Mouse (Mus musculus): ENCODE results near the gene Gm5767.

Gm5767 gene

GRCm38 (mm10) chr16:8670041-8671035 lies 10.2 kb upstream of the Gm5767 start:
- DNase-seq (ENCODE audit: low spot score in 2 of 2), result no peak

DNA sequence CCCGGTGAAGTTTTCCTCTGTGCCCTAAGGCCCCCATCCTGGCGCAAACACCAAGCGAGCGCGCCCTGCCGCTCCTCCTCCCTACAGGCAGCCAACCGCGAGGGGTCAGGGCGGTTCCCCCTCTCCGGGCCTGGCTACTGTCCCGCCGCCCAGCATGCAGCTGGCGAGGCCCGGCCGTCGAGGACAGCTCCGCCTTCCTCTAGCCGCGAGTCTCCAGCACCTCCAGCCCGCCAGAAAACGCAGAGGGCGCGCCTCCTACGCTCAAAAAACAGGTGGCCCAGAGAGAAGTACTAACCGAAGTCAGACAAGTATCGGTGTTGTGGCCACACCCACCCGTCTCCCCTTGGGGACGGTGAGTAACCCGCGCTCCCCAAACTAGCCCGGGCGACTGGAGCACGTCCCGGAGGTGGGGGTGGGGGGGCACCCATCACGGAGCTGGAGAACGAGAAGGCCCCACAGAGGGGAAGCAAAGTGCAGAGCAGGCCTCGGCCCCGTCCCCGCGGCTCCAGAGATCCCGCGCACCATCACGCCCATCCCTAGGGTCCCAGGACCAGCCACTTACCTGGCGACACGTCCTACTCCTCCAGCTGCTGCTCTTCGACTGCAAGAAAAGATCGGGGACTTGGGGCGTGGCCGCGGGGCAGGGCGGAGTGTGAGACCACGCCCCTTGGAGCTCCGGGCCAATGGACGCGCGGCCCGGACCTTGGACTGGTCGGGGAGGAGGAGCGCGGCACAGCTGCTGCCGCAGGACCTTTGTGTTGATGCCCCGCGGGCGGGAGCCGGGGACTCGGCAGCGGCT lies 8.8 kb upstream of the Gm5767 start, which contains the start of gene Carhsp1:
Carhsp1 (minus strand) TSS at position 605 of the 799 bp plus-strand sequence.
- peak; percentile 68 to 79 for DNase-seq (ENCODE audit: low spot score in 2 of 2)

DNA sequence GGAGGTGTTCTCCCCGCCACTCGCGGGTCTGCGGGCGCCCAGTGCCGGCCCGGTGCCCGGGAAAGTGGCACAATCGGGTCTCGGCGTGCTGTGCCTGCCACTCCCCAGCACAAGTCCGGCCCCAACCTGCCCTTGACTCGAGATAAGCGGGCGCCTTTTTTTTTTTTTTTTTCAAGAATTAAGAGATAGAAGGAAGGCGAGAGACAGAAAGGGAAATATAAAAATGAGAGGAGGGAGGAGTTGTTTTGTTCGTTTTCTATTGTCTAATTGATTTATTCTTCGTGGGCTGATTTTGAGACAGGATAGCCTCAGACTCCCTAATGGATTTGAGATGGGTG lies 8.3 kb upstream of the Gm5767 start:
- no peak for DNase-seq (ENCODE audit: low spot score in 2 of 2)

DNA sequence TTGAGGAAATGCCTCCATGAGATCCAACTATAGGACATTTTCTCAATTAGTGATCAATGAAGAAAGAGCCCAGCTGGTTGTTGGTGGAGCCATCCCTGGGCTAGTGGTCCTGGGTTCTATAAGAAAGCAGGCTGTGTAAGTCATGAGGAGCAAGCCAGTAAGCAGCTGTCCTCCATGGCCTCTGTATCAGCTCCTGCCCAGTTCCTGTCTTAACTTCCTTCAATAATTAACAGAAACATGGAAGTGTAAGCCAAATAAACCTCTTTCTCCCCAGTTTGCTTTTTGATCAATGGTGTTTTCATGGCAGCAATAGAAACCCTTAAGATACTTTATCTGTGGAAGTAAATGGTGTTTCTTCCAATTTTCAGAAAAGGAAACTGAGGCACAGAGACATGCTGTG lies 7.8 kb upstream of the Gm5767 start:
- DNase-seq (ENCODE audit: low spot score in 2 of 2), result no peak

DNA sequence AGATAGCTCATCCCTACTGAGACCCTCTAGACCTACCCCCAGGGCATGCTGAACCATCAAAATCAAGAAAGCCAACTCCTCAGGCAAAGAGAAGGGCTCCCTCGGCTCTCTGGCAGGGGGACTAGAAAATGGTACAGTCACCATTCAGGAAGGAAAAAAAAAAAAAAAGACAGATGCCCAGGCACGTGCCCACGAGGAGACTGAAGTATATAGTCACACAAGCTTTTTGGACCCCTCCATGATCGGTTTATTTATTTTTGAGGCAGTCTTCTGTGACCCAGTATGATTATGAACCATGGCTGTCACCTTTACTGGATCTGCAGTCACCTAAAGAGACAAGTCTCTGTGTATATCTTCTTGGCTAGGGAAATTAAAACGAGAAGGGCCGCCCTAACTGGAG lies 7.2 kb upstream of the Gm5767 start:
- no peak for DNase-seq (ENCODE audit: low spot score in 2 of 2)

- DNase-seq (ENCODE audit: low spot score in 2 of 2), result no peak
These were observed 6.4 kb upstream of the Gm5767 start for GRCm38 (mm10) chr16:8674165-8674564.

- no peak for DNase-seq (ENCODE audit: low spot score in 2 of 2)
These were observed 5.0 kb upstream of the Gm5767 start for GRCm38 (mm10) chr16:8675559-8675958.

GRCm38 (mm10) chr16:8676228-8676627 lies 4.3 kb upstream of the Gm5767 start:
- no peak for DNase-seq (ENCODE audit: low spot score in 2 of 2)

DNA sequence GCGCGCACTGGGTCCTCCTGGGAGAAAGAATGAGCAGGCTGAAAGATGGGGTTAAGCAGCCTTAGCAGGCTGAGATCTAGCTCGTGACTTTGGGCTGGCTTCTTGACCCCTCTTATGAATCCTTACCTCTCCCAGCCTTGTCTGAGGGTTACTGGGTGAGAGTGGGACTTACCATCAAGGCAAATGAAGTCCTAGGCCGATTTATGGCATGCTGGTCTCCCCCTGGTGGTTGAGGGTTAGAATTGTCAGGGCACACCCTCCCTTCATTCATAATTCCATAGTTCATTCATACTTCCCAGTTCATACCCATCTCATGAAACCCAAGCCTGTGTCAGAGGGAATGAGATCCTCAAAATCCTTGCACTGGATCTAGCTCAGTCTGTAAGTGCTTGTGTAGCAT lies 3.8 kb upstream of the Gm5767 start:
- DNase-seq (ENCODE audit: low spot score in 2 of 2), result peak; percentile 40 to 42

GRCm38 (mm10) chr16:8678035-8678434 lies 2.5 kb upstream of the Gm5767 start:
- no peak for DNase-seq (ENCODE audit: low spot score in 2 of 2)

GRCm38 (mm10) chr16:8678676-8679075 lies 1.9 kb upstream of the Gm5767 start:
- DNase-seq (ENCODE audit: low spot score in 2 of 2), result no peak

- DNase-seq (ENCODE audit: low spot score in 2 of 2), result no peak
These were observed 790 bp upstream of the Gm5767 start for GRCm38 (mm10) chr16:8679780-8680179.

DNA sequence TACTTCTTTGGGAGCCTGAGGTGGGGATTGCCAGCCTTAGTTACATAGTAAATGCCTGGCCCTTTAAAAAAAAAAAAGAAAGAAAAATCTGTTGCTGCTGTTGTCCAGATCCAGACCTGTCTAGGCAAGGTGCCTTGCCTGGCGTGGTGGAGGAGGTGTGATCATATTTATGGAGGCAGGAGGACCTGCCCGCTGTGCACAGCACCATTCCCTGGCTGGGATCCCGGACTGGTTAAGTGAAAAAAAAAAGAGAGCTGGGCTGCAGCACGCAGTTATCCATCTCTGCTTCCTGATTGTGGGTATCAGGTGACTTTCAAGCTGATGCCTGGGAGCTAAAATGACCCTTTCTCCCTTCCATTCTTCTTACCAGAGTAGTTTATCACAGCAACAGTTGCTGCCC lies 4.5 kb downstream of the Gm5767 start:
- DNase-seq (ENCODE audit: low spot score in 2 of 2), result no peak

- peak; percentile 77 to 88 for DNase-seq (ENCODE audit: low spot score in 2 of 2)
These were observed 5.7 kb downstream of the Gm5767 start for GRCm38 (mm10) chr16:8686121-8686870.

DNA sequence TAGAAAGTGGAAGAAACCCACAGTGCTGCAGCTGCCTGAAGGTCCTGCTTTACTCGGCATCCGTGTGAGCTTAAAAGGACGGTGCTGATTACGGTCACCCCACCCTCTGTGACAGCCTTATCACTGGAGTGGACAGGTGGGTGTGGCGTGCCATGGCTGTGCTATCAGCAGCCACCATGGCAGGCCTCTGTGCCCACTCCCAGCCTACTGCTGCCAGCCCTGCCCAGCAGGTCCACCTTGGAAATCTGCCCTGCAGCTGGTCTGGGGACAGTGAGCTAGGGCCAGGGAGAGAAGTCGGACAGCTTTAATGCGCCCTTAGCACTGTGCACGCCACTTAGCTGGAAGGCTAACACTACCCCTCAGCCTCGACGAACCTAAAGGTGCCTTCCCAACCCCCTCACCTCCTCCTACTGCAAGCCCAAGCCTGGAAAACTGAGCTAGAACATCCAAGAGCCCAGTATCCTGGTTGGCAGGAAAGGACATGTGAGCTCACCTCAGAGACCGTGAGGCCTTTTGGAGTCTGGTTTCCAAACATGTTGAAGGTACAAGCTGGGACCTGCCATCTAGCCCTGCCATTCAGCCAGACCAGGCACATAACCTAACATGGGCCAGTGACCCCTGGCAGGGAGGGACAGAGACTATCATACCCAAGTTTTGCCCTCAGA lies 6.4 kb downstream of the Gm5767 start:
- DNase-seq (ENCODE audit: low spot score in 2 of 2), result no peak

DNA sequence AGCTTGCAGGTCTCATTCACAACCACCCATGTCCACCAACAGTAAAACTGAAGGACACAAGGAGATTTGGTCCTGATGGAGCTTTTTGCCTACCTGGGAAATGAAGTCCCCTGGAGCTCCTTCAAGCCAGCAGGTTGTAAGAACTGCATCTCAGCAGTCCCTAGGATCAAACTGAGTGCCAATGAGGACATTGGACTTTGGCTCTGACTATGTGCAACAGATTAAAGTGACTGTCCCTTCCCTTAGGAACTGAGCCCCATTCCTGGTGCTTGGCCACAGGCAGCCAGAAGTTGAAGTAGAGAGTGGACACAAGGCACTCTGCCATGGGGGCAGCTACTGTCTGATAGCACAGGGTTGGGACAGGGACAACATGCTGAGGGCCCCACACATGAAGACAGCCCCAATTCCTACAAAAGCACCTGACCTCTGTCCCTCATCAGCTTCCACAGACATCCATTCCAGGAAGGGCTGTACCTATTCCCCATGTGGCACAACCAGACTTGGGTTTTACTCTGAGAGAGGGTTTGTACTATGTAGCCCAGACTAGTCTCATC lies 7.1 kb downstream of the Gm5767 start:
- DNase-seq (ENCODE audit: low spot score in 2 of 2), result no peak

DNA sequence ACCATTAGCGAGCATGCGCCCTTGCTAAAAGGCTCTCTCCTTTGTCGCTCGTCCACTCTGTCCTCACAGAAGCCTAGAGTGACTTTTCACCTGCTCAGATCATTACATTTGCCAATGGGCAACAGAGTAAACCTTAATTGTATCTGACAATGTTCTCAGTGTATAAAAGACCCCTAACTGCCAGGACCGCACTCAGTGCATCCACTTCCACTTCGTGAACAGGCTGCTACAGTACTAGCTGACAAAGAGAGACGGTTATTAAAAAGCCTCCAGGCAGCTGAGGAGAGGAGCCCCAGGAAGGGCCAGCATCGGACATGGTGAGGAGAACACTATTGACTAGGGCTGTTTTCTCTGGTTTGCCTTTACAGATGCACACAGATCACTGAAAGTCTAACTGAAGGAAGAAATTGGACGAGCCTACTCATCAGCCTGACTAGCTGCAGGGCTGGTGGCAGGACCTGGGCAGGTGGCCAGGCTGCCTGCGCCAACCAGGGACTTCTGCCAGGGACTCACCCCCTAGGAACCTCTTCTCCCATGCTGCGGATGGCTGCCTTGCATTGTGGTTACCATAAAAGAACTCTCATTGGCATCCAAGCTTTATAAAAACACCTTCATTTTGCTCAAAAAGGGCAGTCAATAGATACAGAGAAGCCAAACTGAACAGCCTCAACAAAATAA lies 9.5 kb downstream of the Gm5767 start:
- DNase-seq (ENCODE audit: low spot score in 2 of 2), result peak in 1 of 2 experiments; percentile 59

- no peak for DNase-seq (ENCODE audit: low spot score in 2 of 2)
These were observed 10.6 kb downstream of the Gm5767 start for GRCm38 (mm10) chr16:8691206-8691605.

DNA sequence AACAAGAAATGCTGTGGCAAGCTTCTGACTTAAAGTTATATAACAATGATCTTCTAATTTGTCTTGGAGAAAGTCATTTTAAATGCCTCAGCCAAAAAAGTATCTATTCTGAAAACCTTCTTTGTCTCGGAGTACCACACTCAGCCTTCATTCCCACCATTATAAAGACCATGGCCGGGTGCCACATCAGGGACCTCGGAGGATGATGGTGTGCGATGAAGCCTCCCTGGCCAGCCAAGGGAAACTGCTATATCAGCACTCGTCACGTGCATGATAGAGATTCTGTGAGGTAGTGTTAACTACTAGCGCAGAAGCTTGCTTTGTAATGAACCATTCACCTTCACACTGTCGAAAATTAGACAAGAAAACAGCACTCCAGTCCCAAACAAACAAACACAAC lies 19.0 kb downstream of the Gm5767 start:
- DNase-seq (ENCODE audit: low spot score in 2 of 2), result no peak

DNA sequence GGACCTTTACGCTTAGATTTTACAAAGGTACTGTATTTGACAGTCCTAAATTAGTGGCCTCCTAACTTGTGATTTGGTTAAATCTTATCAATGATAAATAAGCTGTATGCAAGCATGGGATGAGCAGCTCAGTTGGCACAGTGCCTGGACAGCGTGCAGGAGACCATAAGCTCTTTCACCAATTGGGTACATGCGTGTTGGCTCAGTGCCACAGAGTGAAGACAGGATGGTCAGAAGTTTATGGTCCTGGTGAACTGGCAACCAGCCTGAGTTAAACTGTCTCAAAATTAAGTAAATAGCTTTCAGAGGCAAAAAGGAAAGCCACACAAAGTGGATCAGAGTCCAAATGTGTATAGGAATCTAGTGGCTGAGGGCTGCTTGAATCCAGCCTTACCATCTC lies 20.0 kb downstream of the Gm5767 start:
- DNase-seq (ENCODE audit: low spot score in 2 of 2), result no peak

- DNase-seq (ENCODE audit: low spot score in 2 of 2), result no peak
These were observed 31.4 kb downstream of the Gm5767 start for GRCm38 (mm10) chr16:8711998-8712397.

All from frontal cortex, postnatal 36 days (tissue).